Mouse (Mus musculus) liver, embryonic 11.5 days (tissue): Measurements from ENCODE around the gene Trak1. TPM values are rescaled to one million over a fixed set of nuclear protein-coding genes. Genes with fewer than 3 reads are reported as not detected.
"Not testable (repeated sequence)": the region's sequence is repeated elsewhere in the genome, so short reads cannot be mapped to it uniquely, and the experiment has no call there.

Source experiments
- ATAC-seq: fragments of 200-750 bp; cut with Nextera tagmentation; replicated peaks from 2 replicates; pipeline ENCODE4 v1.8.0; 2017; ENCODE audit warnings: moderate number of reproducible peaks, mild to moderate bottlenecking, moderate TSS enrichment, moderate library complexity; ENCODE audit not compliant: low FRiP score
- DNase-seq: peaks from one replicate; pipeline ENCODE4 v3.0.0-alpha.2; 2017; ENCODE audit warnings: low spot score
- H3K27ac ChIP-seq: fragments of 300-500 bp; sonication (generic); 2 replicates; pipeline ENCODE4 v1.5.1; 2014; ENCODE audit warnings: mild to moderate bottlenecking, low read depth, low read length, control low read depth
- H3K27me3 ChIP-seq: fragments of 300-500 bp; sonication (generic); replicated peaks from 2 replicates; pipeline ENCODE4 v1.6.1; 2014; ENCODE audit warnings: low read length, mixed read lengths; ENCODE audit not compliant: control insufficient read depth, insufficient read depth
- H3K36me3 ChIP-seq: fragments of 300-500 bp; sonication (generic); 2 replicates; pipeline ENCODE4 v1.6.1; 2014; ENCODE audit warnings: mild to moderate bottlenecking, low read length, moderate library complexity, mixed read lengths; ENCODE audit not compliant: control insufficient read depth, insufficient read depth
- H3K4me1 ChIP-seq: fragments of 300-500 bp; sonication (generic); replicated peaks from 2 replicates; pipeline ENCODE4 v1.6.1; 2014; ENCODE audit warnings: low read length, mixed read lengths; ENCODE audit not compliant: control insufficient read depth, insufficient read depth
- H3K4me2 ChIP-seq: fragments of 300-500 bp; sonication (generic); 2 replicates; pipeline ENCODE4 v1.6.1; 2014; ENCODE audit warnings: mild to moderate bottlenecking, control low read depth, moderate library complexity
- H3K4me3 ChIP-seq: fragments of 300-500 bp; sonication (generic); 2 replicates; pipeline ENCODE4 v1.5.1; 2014; ENCODE audit warnings: low read depth, low read length, control low read depth
- H3K9ac ChIP-seq: fragments of 300-500 bp; sonication (generic); 2 replicates; pipeline ENCODE4 v1.6.1; 2014; ENCODE audit warnings: low read depth, low read length, control low read depth
- H3K9me3 ChIP-seq: fragments of 300-500 bp; sonication (generic); 2 replicates; pipeline ENCODE4 v1.6.1; 2016; ENCODE audit warnings: low read length, inconsistent platforms, mixed read lengths; ENCODE audit not compliant: control insufficient read depth
- WGBS: fragments of 180-500 bp; shearing (Covaris S2); extraction: QIAGEN DNeasy Blood & Tissue Kit; methylation state at CpG from one replicate; pipeline ENCODE4 v1.1.7; 2014; 5-methylcytosine and 5-hydroxymethylcytosine counted together
- polyA plus RNA-seq: library from polyadenylated mRNA; unstranded; fragments of >200 nt; fragmentation: Nextera tagmentation; extraction: Ambion mirVana; gene quantifications from 2 replicates; pipeline ENCODE4 v1.2.1, GENCODE M21; 2014

The Trak1 gene
- polyA plus RNA-seq, 1 experiment from 2014 or later, result 11.2 TPM

DNA sequence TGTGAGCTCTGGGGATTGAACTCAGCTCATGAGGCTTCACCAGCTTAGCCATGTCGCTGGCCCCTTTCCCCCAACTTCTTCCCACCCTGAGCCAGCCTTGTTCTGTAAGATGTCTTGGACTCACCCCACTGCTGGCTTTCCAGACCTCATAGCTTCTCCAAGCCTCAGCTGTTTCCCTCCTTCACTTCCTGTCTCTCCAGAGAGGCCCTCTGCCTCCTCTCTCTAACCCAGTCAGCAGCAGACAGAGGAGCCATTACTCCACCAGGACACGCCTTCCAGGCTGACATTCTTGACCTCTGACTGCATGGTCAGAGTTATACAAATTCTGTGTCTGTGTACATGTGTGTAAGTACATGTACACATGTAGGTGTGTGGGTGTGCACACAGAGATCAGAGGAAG, 23.1 kb downstream of the Trak1 start:
- ATAC-seq, result no peak; the same call in 1 of the 2 replicates
- H3K9ac ChIP-seq, result no peak overlapping the region
- peaks cover 9% of the 10 kb centered on the region; the same call in 1 of the 2 replicates for H3K36me3 ChIP-seq
- H3K9me3 ChIP-seq, result no peaks in the 10 kb centered on the region
- no peak for DNase-seq
- H3K27ac ChIP-seq, result no peak overlapping the region
- no peaks in the 10 kb centered on the region for H3K27me3 ChIP-seq
- H3K4me2 ChIP-seq, result no peak overlapping the region
- 62% methylated on average over 2 of the region's 2 CpGs for WGBS
- H3K4me3 ChIP-seq, result no peak overlapping the region
- H3K4me1 ChIP-seq, result peaks cover 10% of the 10 kb centered on the region; the same call in 1 of the 2 replicates

DNA sequence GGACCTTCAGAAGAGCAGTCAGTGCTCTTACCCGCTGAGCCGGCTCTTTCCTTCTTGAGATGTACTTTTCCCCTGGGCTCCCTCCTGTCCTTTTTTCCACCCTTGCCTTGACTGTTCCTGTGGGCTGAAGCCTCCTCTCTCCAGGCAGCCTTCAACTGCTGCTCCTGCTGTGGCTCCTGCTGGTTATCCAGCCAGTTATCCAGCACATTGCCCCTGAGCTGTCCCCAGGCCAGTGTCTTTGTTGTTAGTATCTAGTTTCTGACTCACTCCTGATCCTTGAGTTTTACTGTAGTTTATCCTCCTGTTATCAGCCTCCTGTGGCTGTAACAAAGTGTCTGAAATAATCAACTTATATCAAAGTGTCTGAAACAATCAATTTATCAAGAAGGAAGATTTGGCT, 23.8 kb downstream of the Trak1 start:
- DNase-seq, result no peak
- 70% methylated on average over 2 of the region's 2 CpGs for WGBS
- Histone ChIP-seq H3K4me1 (peaks cover 7% of the 10 kb centered on the region; the same call in 1 of the 2 replicates), H3K27ac (no peak overlapping the region), H3K36me3 (peaks cover 9% of the 10 kb centered on the region; the same call in 1 of the 2 replicates), H3K4me3 (no peak overlapping the region), H3K9me3 (no peaks in the 10 kb centered on the region), H3K4me2 (no peak overlapping the region), H3K9ac (no peak overlapping the region), H3K27me3 (no peaks in the 10 kb centered on the region)
- no peak for ATAC-seq

- H3K4me3 ChIP-seq, result no peak overlapping the region
- H3K27me3 ChIP-seq, result no peaks in the 10 kb centered on the region
- no peak overlapping the region for H3K27ac ChIP-seq
- H3K36me3 ChIP-seq, result peaks cover 9% of the 10 kb centered on the region; the same call in 1 of the 2 replicates
- peaks cover 4% of the 10 kb centered on the region; the same call in 1 of the 2 replicates for H3K4me1 ChIP-seq
- no peak for DNase-seq
- H3K9ac ChIP-seq, result no peak overlapping the region
- no peak overlapping the region for H3K4me2 ChIP-seq
- no peaks in the 10 kb centered on the region for H3K9me3 ChIP-seq
- WGBS, result 97% methylated on average over 14 of the region's 14 CpGs
- ATAC-seq, result no peak
Measured at GRCm38 (mm10) chr9:121322034-121322433, 24.7 kb downstream of the Trak1 start.

DNA sequence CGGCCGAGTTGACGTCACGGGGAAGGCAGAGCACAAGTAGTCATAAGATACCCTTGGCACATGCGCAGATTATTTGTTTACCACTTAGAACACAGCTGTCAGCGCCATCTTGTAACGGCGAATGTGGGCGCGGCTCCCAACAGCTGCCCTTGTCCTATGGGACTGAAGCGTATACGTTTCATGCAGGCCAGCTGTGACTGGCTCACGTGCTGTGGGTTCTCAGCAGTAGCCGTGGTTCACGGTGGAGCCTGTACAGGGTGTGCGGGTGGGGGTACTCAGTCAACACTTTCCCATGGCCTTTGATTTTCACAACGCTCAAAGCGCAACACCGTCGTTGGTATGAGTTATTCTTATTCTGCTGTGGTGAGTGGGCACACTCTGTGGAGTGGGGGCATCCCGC, 31.0 kb downstream of the Trak1 start:
- H3K9ac ChIP-seq, H3K4me3 ChIP-seq, H3K4me2 ChIP-seq, H3K27me3 ChIP-seq, DNase-seq, ATAC-seq, H3K36me3 ChIP-seq, H3K27ac ChIP-seq, H3K9me3 ChIP-seq: not testable (repeated sequence)
- WGBS, result 96% methylated on average over 16 of the region's 21 CpGs
- peaks cover 12% of the 10 kb centered on the region for H3K4me1 ChIP-seq

DNA sequence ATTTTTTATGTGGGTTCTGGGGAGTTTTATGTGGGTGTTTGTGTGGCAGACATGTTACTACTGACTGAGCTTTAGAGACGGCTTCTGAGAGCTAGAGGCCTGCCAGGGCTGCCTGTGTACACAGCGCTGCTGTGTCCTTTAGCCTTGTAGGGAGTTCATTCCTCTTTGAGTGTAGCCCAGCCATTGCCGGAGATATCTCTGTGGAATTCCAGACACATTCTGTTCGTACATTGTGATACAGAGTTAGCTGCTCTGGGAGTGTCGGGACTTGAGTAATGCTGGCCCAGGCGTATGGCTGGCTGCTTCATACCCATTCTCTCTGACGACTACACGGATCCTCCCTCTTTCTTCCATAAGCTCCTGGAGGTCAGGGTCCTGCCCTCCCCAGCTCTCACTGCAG, 31.9 kb downstream of the Trak1 start:
- H3K4me3 ChIP-seq, result no peak overlapping the region
- no peak overlapping the region for H3K4me2 ChIP-seq
- no peak overlapping the region for H3K27ac ChIP-seq
- WGBS, result 65% methylated on average over 8 of the region's 8 CpGs
- no peak for ATAC-seq
- no peaks in the 10 kb centered on the region for H3K9me3 ChIP-seq
- DNase-seq, result no peak
- H3K27me3 ChIP-seq, result no peaks in the 10 kb centered on the region
- H3K36me3 ChIP-seq, result peaks cover 2% of the 10 kb centered on the region; the same call in 1 of the 2 replicates
- peaks cover 12% of the 10 kb centered on the region for H3K4me1 ChIP-seq
- no peak overlapping the region for H3K9ac ChIP-seq

- Histone ChIP-seq H3K4me2 (no peak overlapping the region), H3K36me3 (peaks cover 2% of the 10 kb centered on the region; the same call in 1 of the 2 replicates), H3K27ac (no peak overlapping the region), H3K4me1 (peaks cover 19% of the 10 kb centered on the region), H3K27me3 (no peaks in the 10 kb centered on the region), H3K9me3 (no peaks in the 10 kb centered on the region), H3K4me3 (no peak overlapping the region), H3K9ac (no peak overlapping the region)
- WGBS, result 82% methylated on average over 5 of the region's 5 CpGs
- DNase-seq, result no peak
- no peak for ATAC-seq
Measured at GRCm38 (mm10) chr9:121330065-121330464, 32.8 kb downstream of the Trak1 start.

DNA sequence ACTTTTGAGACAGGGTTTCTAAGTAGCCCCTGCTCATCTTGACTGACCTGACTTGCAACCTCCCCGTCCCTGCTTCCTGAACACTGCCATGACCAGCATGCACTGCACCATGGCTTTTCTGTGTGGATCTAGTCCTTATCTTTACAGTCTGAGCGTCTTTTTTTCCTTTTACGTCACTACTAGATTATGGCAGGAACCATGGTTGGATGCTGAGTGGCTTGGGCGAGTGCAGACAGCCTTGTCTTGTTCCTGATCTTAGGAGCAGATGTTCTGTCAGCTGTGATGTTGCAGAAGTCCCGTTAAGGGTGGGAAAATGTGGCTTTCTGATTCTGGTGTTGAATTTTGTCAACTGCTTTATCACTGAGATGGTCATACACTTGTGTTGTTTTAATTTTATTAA, 34.1 kb downstream of the Trak1 start:
- no peak overlapping the region; the same call in 1 of the 2 replicates for H3K9ac ChIP-seq
- H3K27me3 ChIP-seq, result no peaks in the 10 kb centered on the region
- H3K36me3 ChIP-seq, result peaks cover 2% of the 10 kb centered on the region; the same call in 1 of the 2 replicates
- no peak for DNase-seq
- peak; percentile 67 for ATAC-seq
- H3K27ac ChIP-seq, result peak overlapping the region; percentile 64
- peaks cover 22% of the 10 kb centered on the region for H3K4me1 ChIP-seq
- H3K9me3 ChIP-seq, result no peaks in the 10 kb centered on the region
- no peak overlapping the region for H3K4me3 ChIP-seq
- WGBS, result 12% methylated on average over 5 of the region's 5 CpGs
- no peak overlapping the region for H3K4me2 ChIP-seq

DNA sequence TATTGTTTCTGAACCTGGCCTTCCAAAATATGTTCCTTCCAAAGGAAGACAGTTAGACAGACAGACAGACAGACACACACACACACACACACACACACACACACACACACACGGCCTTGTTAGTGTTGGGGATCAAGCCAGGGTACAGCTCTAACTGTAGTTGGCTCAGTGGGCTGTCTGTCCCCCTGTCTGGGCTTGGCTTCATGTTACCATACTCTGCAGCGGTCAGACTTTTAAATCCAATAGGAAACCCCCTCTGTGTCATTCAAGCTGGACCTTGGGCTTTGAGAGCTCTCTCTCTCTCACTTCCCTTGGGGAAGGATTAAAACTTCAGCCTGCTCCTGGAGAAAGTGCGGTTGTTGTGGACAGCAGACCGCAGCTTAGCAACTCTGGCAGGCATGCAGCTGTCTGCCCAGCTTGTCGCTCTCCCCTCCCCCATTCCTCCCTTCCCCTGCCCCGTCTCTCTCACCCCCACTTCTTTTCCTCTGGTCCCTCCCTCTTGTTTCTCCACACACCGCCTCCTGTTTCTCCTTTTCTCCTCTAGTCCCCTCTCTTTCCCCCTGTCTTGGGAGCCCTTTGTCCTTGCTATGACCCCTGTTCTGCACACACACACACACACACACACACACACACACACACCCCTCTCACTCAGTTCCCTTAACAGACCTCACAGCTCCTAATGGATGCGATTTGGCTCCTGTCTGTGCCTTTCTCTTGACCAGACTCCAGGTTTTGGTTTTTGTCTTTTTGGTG, 34.8 kb downstream of the Trak1 start:
- H3K4me1 ChIP-seq, result peaks cover 22% of the 10 kb centered on the region
- H3K9ac ChIP-seq, result no peak overlapping the region
- no peak overlapping the region for H3K4me3 ChIP-seq

DNA sequence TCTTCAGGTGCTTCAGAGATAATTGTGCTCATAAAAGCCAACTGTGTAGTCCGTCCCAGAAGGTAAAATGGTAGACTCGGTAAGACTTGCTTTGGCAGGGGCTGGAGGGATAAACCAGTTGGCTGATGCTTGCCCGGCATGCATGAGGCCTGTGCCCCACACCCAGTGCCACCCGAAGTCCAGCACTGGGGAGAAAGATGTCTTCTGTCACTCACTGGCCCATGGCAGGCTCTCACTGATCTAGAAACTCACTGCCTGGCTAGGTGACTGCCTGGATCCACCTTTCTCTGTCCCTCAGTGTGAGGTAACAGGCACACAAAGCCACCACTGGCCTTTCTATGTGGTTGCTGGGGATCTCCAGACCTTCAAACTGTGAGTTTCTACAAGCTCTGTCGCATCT, 36.3 kb downstream of the Trak1 start:
- Histone ChIP-seq H3K27ac (no peak overlapping the region), H3K27me3 (no peaks in the 10 kb centered on the region), H3K4me2 (no peak overlapping the region), H3K9me3 (no peaks in the 10 kb centered on the region), H3K4me1 (peaks cover 22% of the 10 kb centered on the region), H3K4me3 (no peak overlapping the region), H3K36me3 (no peaks in the 10 kb centered on the region; the same call in 1 of the 2 replicates), H3K9ac (no peak overlapping the region)
- no peak for DNase-seq
- no peak for ATAC-seq
- 86% methylated on average over 5 of the region's 5 CpGs for WGBS

More for the DNA sequence above, 34.8 kb downstream of the Trak1 start:
- peaks cover 2% of the 10 kb centered on the region; the same call in 1 of the 2 replicates for H3K36me3 ChIP-seq
- 3% methylated on average over 8 of the region's 8 CpGs for whole genome bisulfite sequencing
- H3K9me3 ChIP-seq, result no peaks in the 10 kb centered on the region
- peak overlapping the region; percentile 41 for H3K4me2 ChIP-seq
- no peaks in the 10 kb centered on the region for H3K27me3 ChIP-seq
- ATAC-seq (0 out of 2 replicates have a peak, but pooled peaks have one; percentile 27), DNase-seq (no peak)
- peak overlapping the region; percentile 64 for H3K27ac ChIP-seq
